Mouse (Mus musculus) G1E (cell line): ENCODE data around the gene Pard3b. TPM values are rescaled to one million over a fixed set of nuclear protein-coding genes. Genes with fewer than 3 reads are reported as not detected.

Experiments used
- ATAC-seq: 2 replicates; pipeline ENCODE4 v1.8.0; 2016; ENCODE audit warnings: mild to moderate bottlenecking; ENCODE audit not compliant: insufficient number of reproducible peaks, poor library complexity, low FRiP score, severe bottlenecking; ENCODE audit errors: extremely low read depth
- DNase-seq: peaks from one replicate; pipeline ENCODE4 v3.0.0; 2012; ENCODE audit warnings: low spot score
- H3K27me3 ChIP-seq: 2 replicates; pipeline ENCODE4 v1.6.1; 2012; ENCODE audit warnings: mild to moderate bottlenecking, low read length, inconsistent platforms; ENCODE audit not compliant: insufficient read depth
- H3K36me3 ChIP-seq: replicated peaks from 2 replicates; pipeline ENCODE3; 2012; ENCODE audit warnings: mild to moderate bottlenecking, inconsistent platforms
- H3K4me1 ChIP-seq: 2 replicates; pipeline ENCODE4 v1.6.1; 2012; ENCODE audit warnings: low read depth, low read length, inconsistent platforms, mixed read lengths; ENCODE audit not compliant: insufficient read depth
- H3K4me3 ChIP-seq: 2 replicates; pipeline ENCODE4 v1.5.1; 2012; ENCODE audit warnings: low read depth, mild to moderate bottlenecking, inconsistent platforms, low read length, moderate library complexity, mixed read lengths
- H3K9me3 ChIP-seq: replicated peaks from 2 replicates; pipeline ENCODE4 v1.6.1; 2012; ENCODE audit warnings: inconsistent platforms
- CTCF ChIP-seq: IDR thresholded peaks from 2 replicates; pipeline ENCODE4 v1.5.1; 2012; ENCODE audit warnings: low read depth, low read length, inconsistent platforms, mixed read lengths
- GATA1 ChIP-seq: IDR thresholded peaks from 2 replicates; pipeline ENCODE4 v1.6.1; 2012; ENCODE audit warnings: borderline replicate concordance, low read length, inconsistent platforms, mixed read lengths
- GATA2 ChIP-seq: IDR thresholded peaks from 2 replicates; pipeline ENCODE4 v1.6.1; 2012; ENCODE audit warnings: low read depth, low read length, inconsistent platforms, borderline replicate concordance
- POLR2AphosphoS5 ChIP-seq: IDR thresholded peaks from 2 replicates; pipeline ENCODE4 v1.6.1; 2012; ENCODE audit warnings: low read depth, low read length, inconsistent platforms; ENCODE audit not compliant: insufficient replicate concordance
- TAL1 ChIP-seq: conservative IDR thresholded peaks from 2 replicates; pipeline ENCODE4 v1.6.1; 2012; ENCODE audit warnings: low read depth, low read length, inconsistent platforms, mixed read lengths
- polyA plus RNA-seq: library from polyadenylated mRNA; stranded (reverse); fragments of >175 nt; gene quantifications from 2 replicates; pipeline ENCODE4 v1.2.3, GENCODE M21; 2012
- total RNA-seq, 2 experiments: library from RNA; stranded (forward) in 1 of 2; stranded (reverse) in 1 of 2; fragments of 200-1000 nt in 1 of 2; fragments of >200 nt in 1 of 2; fragmentation: Nextera tagmentation in 1 of 2; gene quantifications; 2 replicates each; pipeline ENCODE4 v1.2.3; 2014 to 2017

The Pard3b gene
- total and polyA plus RNA-seq, 3 experiments, result 0.33 TPM; not detected in 2

DNA sequence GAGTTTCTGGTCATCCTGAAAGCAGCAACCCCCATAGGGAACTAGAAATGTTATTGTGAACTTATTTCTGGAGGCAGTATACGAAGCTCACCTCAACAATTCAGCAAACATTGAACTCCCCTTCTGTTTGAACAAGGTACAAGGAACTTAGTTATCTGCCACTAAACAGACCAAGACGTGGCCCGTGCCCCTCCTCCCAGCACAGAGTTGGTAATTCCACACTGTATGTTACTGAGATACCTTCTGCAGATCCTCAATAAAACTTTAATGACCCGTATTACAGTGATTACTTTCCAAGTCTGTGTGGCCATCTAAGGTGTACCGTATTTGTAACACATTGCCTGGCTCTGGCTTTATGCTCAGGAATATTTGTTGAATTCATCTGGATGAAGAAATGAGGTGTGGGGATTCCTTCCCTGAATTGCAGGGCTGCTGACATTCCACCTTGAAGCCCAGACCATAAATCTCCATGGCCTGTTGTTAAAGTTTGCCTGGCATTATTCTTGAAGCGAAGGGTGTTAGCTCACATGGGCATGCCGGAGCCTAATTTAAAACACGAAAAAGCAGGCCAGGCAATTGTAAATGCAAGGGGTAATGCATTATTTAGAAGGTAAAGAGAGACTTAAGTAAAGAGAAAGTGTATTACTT, 1006.1 kb downstream of the Pard3b start:
- H3K36me3 ChIP-seq, result no peaks in the 10 kb centered on the region
- no peaks in the 10 kb centered on the region for H3K9me3 ChIP-seq
- no peaks in the 10 kb centered on the region for H3K27me3 ChIP-seq
- H3K4me3 ChIP-seq, result no peak overlapping the region
- ATAC-seq, result no peak
- H3K4me1 ChIP-seq, result no peaks in the 10 kb centered on the region
- TF ChIP-seq GATA1 (no peak), GATA2 (no peak), TAL1 (no peak), POLR2AphosphoS5 (no peak), CTCF (no peak)
- DNase-seq, result no peak

DNA sequence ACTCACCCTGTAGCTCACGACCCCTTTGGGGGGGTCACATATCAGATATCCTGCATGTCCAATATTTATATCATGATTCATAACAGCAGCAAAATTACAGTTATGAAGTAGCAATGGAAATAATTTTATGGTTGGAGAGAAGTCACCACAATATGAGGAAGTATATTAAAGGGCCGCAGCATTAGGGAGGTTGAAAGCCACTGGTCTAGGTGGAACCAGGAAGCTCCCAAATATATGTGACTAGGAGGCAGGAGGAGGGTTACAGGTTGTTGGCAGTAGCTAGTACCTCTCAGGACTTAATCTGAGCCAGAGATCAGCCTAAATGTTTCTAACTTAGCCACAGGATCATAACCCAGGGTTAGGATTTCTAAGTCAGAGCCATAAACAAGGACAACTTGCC, 1008.2 kb downstream of the Pard3b start:
- ATAC-seq (no peak), DNase-seq (no peak)
- Histone ChIP-seq H3K27me3 (no peaks in the 10 kb centered on the region), H3K9me3 (no peaks in the 10 kb centered on the region), H3K4me1 (no peaks in the 10 kb centered on the region), H3K4me3 (no peak overlapping the region), H3K36me3 (no peaks in the 10 kb centered on the region)
- no peak for TF ChIP-seq GATA2
- TF ChIP-seq CTCF, result no peak
- no peak for TF ChIP-seq GATA1
- TF ChIP-seq TAL1, result no peak
- no peak for TF ChIP-seq POLR2AphosphoS5

DNA sequence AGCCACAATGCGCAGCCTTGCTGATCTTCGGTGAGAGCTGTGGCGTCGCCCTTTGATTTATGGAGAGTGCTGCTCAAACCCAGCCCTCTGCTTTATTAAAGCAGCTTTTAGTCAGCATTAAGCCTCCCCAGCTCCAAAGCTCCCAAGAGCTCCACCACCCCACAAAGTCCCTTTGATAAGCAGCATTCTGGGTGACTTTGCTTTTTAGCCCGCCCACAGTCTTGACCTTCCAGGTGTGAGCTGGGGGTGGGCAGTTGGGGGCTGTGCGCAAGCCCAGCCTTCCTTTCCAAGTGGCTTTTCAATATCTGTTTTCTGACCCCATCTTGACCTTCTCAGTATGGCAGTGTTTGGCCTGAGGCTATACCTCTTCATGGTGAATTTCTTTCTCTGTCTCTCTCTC, 1009.5 kb downstream of the Pard3b start:
- H3K4me1 ChIP-seq, result no peaks in the 10 kb centered on the region
- H3K9me3 ChIP-seq, result no peaks in the 10 kb centered on the region
- ATAC-seq (no peak), DNase-seq (no peak)
- H3K27me3 ChIP-seq, result no peaks in the 10 kb centered on the region
- TF ChIP-seq POLR2AphosphoS5 (no peak), CTCF (no peak), GATA2 (no peak), TAL1 (0 out of 2 replicates have a peak, but pooled peaks have one; percentile 11)
- no peak overlapping the region for H3K4me3 ChIP-seq
- no peaks in the 10 kb centered on the region for H3K36me3 ChIP-seq

DNA sequence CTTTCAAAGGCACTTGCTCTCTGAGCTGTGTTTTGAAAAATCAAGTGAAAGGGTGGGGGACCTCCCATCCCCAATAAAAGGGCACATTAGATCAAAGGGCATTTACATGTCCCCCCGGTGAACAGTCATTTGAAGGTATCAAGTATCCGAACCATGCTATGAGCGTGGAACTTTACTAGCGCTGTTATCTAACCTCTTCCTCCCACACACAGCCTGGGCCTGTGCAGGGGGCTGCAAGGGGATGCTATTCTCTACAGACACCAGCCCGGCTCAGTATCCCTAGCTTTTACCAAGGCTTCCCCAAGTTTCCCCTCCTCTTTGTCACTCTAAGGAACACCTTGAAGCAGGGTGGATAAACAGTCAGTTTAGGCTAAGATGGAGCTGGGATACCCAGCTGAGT, 1010.0 kb downstream of the Pard3b start:
- no peaks in the 10 kb centered on the region for H3K4me1 ChIP-seq
- H3K27me3 ChIP-seq, result no peaks in the 10 kb centered on the region
- TF ChIP-seq GATA2, result no peak
- TF ChIP-seq TAL1, result no peak
- TF ChIP-seq POLR2AphosphoS5, result no peak
- TF ChIP-seq CTCF, result no peak
- TF ChIP-seq GATA1, result no peak
- H3K36me3 ChIP-seq, result no peaks in the 10 kb centered on the region
- ATAC-seq (no peak), DNase-seq (no peak)
- no peak overlapping the region for H3K4me3 ChIP-seq
- no peaks in the 10 kb centered on the region for H3K9me3 ChIP-seq

DNA sequence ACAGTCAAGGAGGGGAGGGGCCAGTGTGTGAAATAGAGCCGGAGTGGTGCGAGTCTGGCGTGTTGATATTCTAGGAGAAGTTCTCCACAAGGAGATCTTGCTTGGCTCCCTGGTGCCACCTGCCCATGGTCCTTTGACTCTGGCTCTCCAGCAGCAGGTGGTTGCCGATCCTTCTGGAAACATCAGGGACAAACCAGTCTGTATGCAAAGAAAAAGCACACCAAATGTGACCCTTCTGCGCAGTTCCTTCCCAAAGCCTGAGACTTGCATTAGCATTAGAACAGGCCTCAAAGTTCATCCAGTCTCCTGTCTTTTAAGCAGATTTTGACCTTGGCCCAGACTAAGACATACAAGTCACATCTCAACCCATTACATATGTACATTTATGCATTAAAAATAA, 1011.9 kb downstream of the Pard3b start:
- Histone ChIP-seq H3K4me3 (no peak overlapping the region), H3K9me3 (no peaks in the 10 kb centered on the region), H3K4me1 (no peaks in the 10 kb centered on the region), H3K36me3 (no peaks in the 10 kb centered on the region), H3K27me3 (no peaks in the 10 kb centered on the region)
- ATAC-seq (no peak), DNase-seq (no peak)
- TF ChIP-seq GATA2 (no peak), TAL1 (no peak), CTCF (no peak), GATA1 (no peak), POLR2AphosphoS5 (no peak)

DNA sequence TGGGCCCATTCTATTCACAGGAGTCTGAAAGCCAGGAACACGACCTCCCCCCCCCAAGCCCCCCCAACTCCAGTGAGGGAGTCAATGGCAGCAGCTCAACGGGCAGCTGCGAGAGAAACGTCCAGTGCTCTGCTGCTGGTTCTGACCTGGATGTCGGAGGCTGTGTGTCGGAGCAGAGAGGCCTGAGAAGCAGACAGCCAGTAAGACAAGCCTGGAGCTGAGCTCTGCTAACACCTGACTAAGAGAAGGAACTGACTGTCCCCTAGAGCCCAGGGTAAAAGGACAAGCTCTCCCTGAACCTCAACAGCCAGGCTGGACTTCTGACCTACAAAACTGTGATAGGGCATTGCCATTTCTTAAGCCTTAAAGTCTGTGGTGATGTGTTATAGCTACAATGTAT, 1015.8 kb downstream of the Pard3b start:
- ATAC-seq, result no peak
- Histone ChIP-seq H3K4me3 (no peak overlapping the region), H3K9me3 (no peaks in the 10 kb centered on the region), H3K4me1 (no peaks in the 10 kb centered on the region), H3K27me3 (no peaks in the 10 kb centered on the region; the same call in 1 of the 2 replicates), H3K36me3 (no peaks in the 10 kb centered on the region)
- TF ChIP-seq GATA1 (no peak), CTCF (no peak), POLR2AphosphoS5 (no peak)
- no peak for DNase-seq
